ENCODE assay signal across 8 mouse cellular contexts in the genomic region with DNA sequence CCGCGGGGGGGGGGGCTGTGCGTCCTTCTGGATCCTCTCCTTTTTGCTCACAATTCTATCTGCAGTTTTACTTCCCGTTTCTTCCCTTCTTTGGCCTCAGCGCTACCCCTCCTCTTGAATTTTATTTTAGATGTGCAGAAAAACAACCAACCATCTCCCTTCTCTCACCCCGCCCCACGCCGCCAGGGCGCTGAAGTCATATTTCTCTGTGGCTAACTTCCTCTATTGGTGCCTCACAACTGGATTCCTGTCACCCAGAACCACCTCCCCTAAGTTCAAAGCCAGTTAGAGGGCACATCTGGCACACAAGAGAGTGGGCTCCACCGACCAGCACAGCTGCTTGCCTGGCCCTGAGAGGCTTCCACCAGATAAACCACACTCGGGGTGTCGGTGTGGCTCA. TPM values are rescaled to one million over a fixed set of nuclear protein-coding genes. Genes with fewer than 3 reads are reported as not detected.
DNase-seq lines count a peak whose midpoint lies in the region; ATAC-seq and TF ChIP-seq lines count a peak whose summit lies in the region.

No protein-coding gene starts in this region.

- peaks cover 19% of the 10 kb centered on the region for H3K4me1 ChIP-seq in forebrain, embryonic 15.5 days
- peaks cover 10% of the 10 kb centered on the region for H3K4me1 ChIP-seq in forebrain, embryonic 14.5 days (ENCODE audit: control insufficient read depth, insufficient read depth, low read length)
- H3K4me1 ChIP-seq in bone marrow, adult 2 months (ENCODE audit: control insufficient read depth, insufficient read depth, low read length), result peaks cover 5% of the 10 kb centered on the region; the same call in 1 of the 2 replicates
- H3K4me1 ChIP-seq in heart, embryonic 10.5 days, result peaks cover 33% of the 10 kb centered on the region
- peaks cover 25% of the 10 kb centered on the region for H3K4me1 ChIP-seq in limb, embryonic 12.5 days (replicated peaks)

- no peak overlapping the region for H3K9ac ChIP-seq in forebrain, embryonic 15.5 days (replicated peaks)
- no peak overlapping the region for H3K9ac ChIP-seq in forebrain, embryonic 14.5 days (ENCODE audit: low read length)
- H3K9ac ChIP-seq in limb, embryonic 12.5 days (replicated peaks), result no peak overlapping the region

- H3K27ac ChIP-seq in forebrain, embryonic 15.5 days (replicated peaks), result peak overlapping the region; percentile 72
- no peak overlapping the region for H3K27ac ChIP-seq in forebrain, embryonic 14.5 days (ENCODE audit: low read depth, low read length)
- peak overlapping the region; percentile 82 for H3K27ac ChIP-seq in bone marrow, adult 2 months (ENCODE audit: control insufficient read depth, insufficient read depth, low read depth, low read length, poor library complexity)
- H3K27ac ChIP-seq in heart, embryonic 10.5 days, result peak overlapping the region; percentile 80
- peak overlapping the region; percentile 83 for H3K27ac ChIP-seq in limb, embryonic 12.5 days

- H3K4me2 ChIP-seq in forebrain, embryonic 15.5 days (replicated peaks), result no peak overlapping the region
- H3K4me2 ChIP-seq in forebrain, embryonic 14.5 days (ENCODE audit: low read length), result no peak overlapping the region
- H3K4me2 ChIP-seq in limb, embryonic 12.5 days, result peak overlapping the region; percentile 15; the same call in 1 of the 2 replicates
- H3K4me2 ChIP-seq in myocyte (ENCODE audit: low read depth), result peak overlapping the region; percentile 81

- no peaks in the 10 kb centered on the region for H3K36me3 ChIP-seq in forebrain, embryonic 15.5 days
- no peaks in the 10 kb centered on the region for H3K36me3 ChIP-seq in forebrain, embryonic 14.5 days (ENCODE audit: control insufficient read depth, insufficient read depth, low read length)
- no peaks in the 10 kb centered on the region for H3K36me3 ChIP-seq in heart, embryonic 10.5 days
- no peaks in the 10 kb centered on the region for H3K36me3 ChIP-seq in limb, embryonic 12.5 days
- no peaks in the 10 kb centered on the region for H3K36me3 ChIP-seq in myocyte (ENCODE audit: control insufficient read depth, insufficient read depth)

- H3K4me3 ChIP-seq in forebrain, embryonic 15.5 days, result no peak overlapping the region
- H3K4me3 ChIP-seq in forebrain, embryonic 14.5 days (ENCODE audit: low read depth, low read length), result no peak overlapping the region
- peak overlapping the region; percentile 21 for H3K4me3 ChIP-seq in bone marrow, adult 2 months (replicated peaks; ENCODE audit: control insufficient read depth, low read depth, low read length)
- 0 out of 2 replicates have a peak overlapping the region, but pooled peaks have one; percentile 18 for H3K4me3 ChIP-seq in heart, embryonic 10.5 days
- H3K4me3 ChIP-seq in limb, embryonic 12.5 days (replicated peaks), result no peak overlapping the region
- no peak overlapping the region for H3K4me3 ChIP-seq in myocyte

- H3K9me3 ChIP-seq in forebrain, embryonic 15.5 days, result no peaks in the 10 kb centered on the region
- H3K9me3 ChIP-seq in forebrain, embryonic 14.5 days (replicated peaks; ENCODE audit: control insufficient read depth, low read length), result no peaks in the 10 kb centered on the region
- H3K9me3 ChIP-seq in heart, embryonic 10.5 days, result no peaks in the 10 kb centered on the region
- no peaks in the 10 kb centered on the region for H3K9me3 ChIP-seq in limb, embryonic 12.5 days

- no peak for DNase-seq in forebrain, embryonic 14.5 days (ENCODE audit: low spot score)
- no peak for DNase-seq in heart, embryonic 10.5 days (ENCODE audit: low spot score)
- DNase-seq in right cerebral cortex, postnatal 14 days, result no peak
- no peak for DNase-seq in layer of hippocampus, postnatal 10 days (ENCODE audit: low spot score in 2 of 2)

- H3ac ChIP-seq in myocyte (ENCODE audit: control insufficient read depth, insufficient read length), result no peak overlapping the region

- no peak for ATAC-seq in forebrain, embryonic 15.5 days (replicated peaks)
- no peak for ATAC-seq in forebrain, embryonic 14.5 days
- ATAC-seq in limb, embryonic 12.5 days (ENCODE audit: insufficient number of reproducible peaks, insufficient read depth, low FRiP score, low TSS enrichment, low read depth), result no peak

- peak; percentile 39; the same call in 1 of the 2 replicates for TF ChIP-seq POLR2A in bone marrow, adult 2 months (IDR thresholded peaks at IDR 0.05; ENCODE audit: borderline replicate concordance, control insufficient read depth, low read depth, low read length)
- no peak for TF ChIP-seq POLR2A in myocyte (IDR thresholded peaks at IDR 0.05; ENCODE audit: insufficient read length, low read depth)

- WGBS in forebrain, embryonic 15.5 days, result 67% methylated on average over 11 of the region's 12 CpGs
- 66% methylated on average over 12 of the region's 12 CpGs for WGBS in forebrain, embryonic 14.5 days
- 2% methylated on average over 10 of the region's 12 CpGs for WGBS in bone marrow, adult 2 months
- WGBS in heart, embryonic 10.5 days, result 47% methylated on average over 12 of the region's 12 CpGs
- WGBS in limb, embryonic 12.5 days, result 41% methylated on average over 10 of the region's 12 CpGs

- no peaks in the 10 kb centered on the region for H3K27me3 ChIP-seq in forebrain, embryonic 15.5 days
- no peaks in the 10 kb centered on the region for H3K27me3 ChIP-seq in forebrain, embryonic 14.5 days (replicated peaks; ENCODE audit: control insufficient read depth, insufficient read depth, low read length)
- H3K27me3 ChIP-seq in heart, embryonic 10.5 days (ENCODE audit: insufficient read depth, poor library complexity, severe bottlenecking), result no peaks in the 10 kb centered on the region
- H3K27me3 ChIP-seq in limb, embryonic 12.5 days, result no peaks in the 10 kb centered on the region
- H3K27me3 ChIP-seq in myocyte (ENCODE audit: control insufficient read depth, insufficient read depth, insufficient read length), result no peaks in the 10 kb centered on the region

- peak; percentile 25; the same call in 1 of the 2 replicates for TF ChIP-seq CTCF in bone marrow, adult 2 months (IDR thresholded peaks at IDR 0.05; ENCODE audit: control insufficient read depth, insufficient read depth, low read length)

- no peaks in the 10 kb centered on the region for H3K79me2 ChIP-seq in myocyte (ENCODE audit: control insufficient read depth, insufficient read depth)

TF ChIP-seq in myocyte, 11 proteins besides CTCF, POLR2A, EP300 and RAD21:
- TF ChIP-seq REST (IDR thresholded peaks at IDR 0.05; ENCODE audit: insufficient read depth, insufficient read length) (no peak), MYOG (IDR thresholded peaks at IDR 0.05; ENCODE audit: control insufficient read depth in 1 of 3, insufficient read depth in 1 of 3, insufficient read length in 2 of 3, low read depth in 2 of 3) (peak in 1 of 3 experiments; percentile 14), MYOD1 (IDR thresholded peaks at IDR 0.05; ENCODE audit: control insufficient read depth in 1 of 3, insufficient read length in 2 of 3, low read depth in 2 of 3) (no peak), TCF12 (IDR thresholded peaks at IDR 0.05; ENCODE audit: insufficient read depth, poor library complexity, severe bottlenecking) (no peak), USF1 (IDR thresholded peaks at IDR 0.05; ENCODE audit: low read depth) (no peak)
TF ChIP-seq in myocyte: peak in this region for 1.

RNA-seq across cellular contexts. Expression of a gene that starts 16.5 kb away (rescaled TPM):
- not detected in 2 replicates for polyA plus RNA-seq in forebrain, embryonic 15.5 days (2015; fragmentation: Nextera tagmentation; extraction: Ambion mirVana)
- not detected in 2 replicates for polyA plus RNA-seq in forebrain, embryonic 14.5 days (2014; fragmentation: Nextera tagmentation; extraction: Ambion mirVana)
- not detected in 2 replicates for polyA plus RNA-seq in bone marrow, adult 2 months (2011; ENCODE audit: insufficient read depth, insufficient read length, low replicate concordance, missing spikeins)
- polyA plus RNA-seq in heart, embryonic 10.5 days (2016; fragmentation: Nextera tagmentation; extraction: Ambion mirVana), result not detected in 2 replicates
- not detected in 2 replicates for polyA plus RNA-seq in limb, embryonic 12.5 days (2016; fragmentation: Nextera tagmentation; extraction: Ambion mirVana)
- polyA plus RNA-seq in myocyte (2012; fragmentation: generic; extraction: Trizol), result not detected
- total RNA-seq in layer of hippocampus, postnatal 10 days (2021), result not detected

RNA-seq across cellular contexts. Expression of a gene that starts 22.8 kb away (rescaled TPM):
- polyA plus RNA-seq in forebrain, embryonic 15.5 days (2015; fragmentation: Nextera tagmentation; extraction: Ambion mirVana), result 57.6 and 61.4 TPM in 2 replicates
- polyA plus RNA-seq in forebrain, embryonic 14.5 days (2014; fragmentation: Nextera tagmentation; extraction: Ambion mirVana), result 61.9 and 64.6 TPM in 2 replicates
- polyA plus RNA-seq in bone marrow, adult 2 months (2011; ENCODE audit: insufficient read depth, insufficient read length, low replicate concordance, missing spikeins), result 34.0 and 40.0 TPM in 2 replicates
- polyA plus RNA-seq in heart, embryonic 10.5 days (2016; fragmentation: Nextera tagmentation; extraction: Ambion mirVana), result 33.0 and 39.6 TPM in 2 replicates
- polyA plus RNA-seq in limb, embryonic 12.5 days (2016; fragmentation: Nextera tagmentation; extraction: Ambion mirVana), result 74.7 and 81.1 TPM in 2 replicates
- 8.4 TPM for polyA plus RNA-seq in myocyte (2012; fragmentation: generic; extraction: Trizol)
- total RNA-seq in layer of hippocampus, postnatal 10 days (2021), result 10 to 100 TPM; 48.3 to 56.6 TPM

Comparison
In these comparisons a context has a peak if more than half of its experiments do, and no peak if none do; other contexts are left out.
1. H3K4me2 ChIP-seq: peak in limb, embryonic 12.5 days (single experiment) and myocyte (single experiment); none in forebrain, embryonic 15.5 days (single experiment) and forebrain, embryonic 14.5 days (single experiment).
2. H3K4me3 ChIP-seq: peak in bone marrow, adult 2 months (single experiment) and heart, embryonic 10.5 days (single experiment); none in forebrain, embryonic 15.5 days (single experiment), forebrain, embryonic 14.5 days (single experiment), limb, embryonic 12.5 days (single experiment) and myocyte (single experiment).